Mouse (Mus musculus) lung, postnatal 10 days (tissue): Measurements from ENCODE around the gene Zcchc9.
"Not testable (repeated sequence)": the region's sequence is repeated elsewhere in the genome, so short reads cannot be mapped to it uniquely, and the experiment has no call there.

Experiments
- DNase-seq: peaks from one replicate; pipeline ENCODE4 v3.0.0; 2021

Gene Zcchc9

GRCm38 (mm10) chr13:91807155-91807839 lies at the start of gene Zcchc9:
Gene Zcchc9 (minus strand): TSS chr13:91807705.
- peak; percentile 90 for DNase-seq

GRCm38 (mm10) chr13:91854412-91854811 lies 46.9 kb upstream of the Zcchc9 start:
- no peak for DNase-seq

GRCm38 (mm10) chr13:91827876-91828275 lies 20.4 kb upstream of the Zcchc9 start:
- DNase-seq = no peak

GRCm38 (mm10) chr13:91826066-91826465 lies 18.6 kb upstream of the Zcchc9 start:
- no peak for DNase-seq

GRCm38 (mm10) chr13:91824845-91825550 lies 17.5 kb upstream of the Zcchc9 start:
- peak; percentile 67 for DNase-seq

GRCm38 (mm10) chr13:91823735-91824134 lies 16.2 kb upstream of the Zcchc9 start:
- no peak for DNase-seq

GRCm38 (mm10) chr13:91814670-91815069 lies 7.2 kb upstream of the Zcchc9 start:
- no peak for DNase-seq

GRCm38 (mm10) chr13:91809476-91809875 lies 2.0 kb upstream of the Zcchc9 start:
- no peak for DNase-seq

- no peak for DNase-seq
These were observed 520 bp upstream of the Zcchc9 start for GRCm38 (mm10) chr13:91807874-91808575.

GRCm38 (mm10) chr13:91801726-91802125 lies 5.8 kb downstream of the Zcchc9 start:
- no peak for DNase-seq

- no peak for DNase-seq
These were observed 10.1 kb downstream of the Zcchc9 start for GRCm38 (mm10) chr13:91797442-91797841.

GRCm38 (mm10) chr13:91796916-91797315 lies 10.6 kb downstream of the Zcchc9 start:
- DNase-seq = no peak

GRCm38 (mm10) chr13:91796003-91796402 lies 11.5 kb downstream of the Zcchc9 start:
- no peak for DNase-seq

- no peak for DNase-seq
These were observed 11.9 kb downstream of the Zcchc9 start for GRCm38 (mm10) chr13:91795593-91795992.

GRCm38 (mm10) chr13:91794926-91795436 lies 12.5 kb downstream of the Zcchc9 start:
- DNase-seq = no peak

- peak; percentile 6 for DNase-seq
These were observed 15.5 kb downstream of the Zcchc9 start for GRCm38 (mm10) chr13:91792035-91792434.

GRCm38 (mm10) chr13:91779892-91780291 lies 27.6 kb downstream of the Zcchc9 start:
- DNase-seq = peak; percentile 22

GRCm38 (mm10) chr13:91778092-91778491 lies 29.4 kb downstream of the Zcchc9 start:
- no peak for DNase-seq

GRCm38 (mm10) chr13:91768683-91769651 lies 38.5 kb downstream of the Zcchc9 start:
- DNase-seq = no peak

- DNase-seq = no peak
These were observed 41.9 kb downstream of the Zcchc9 start for GRCm38 (mm10) chr13:91765627-91766026.

GRCm38 (mm10) chr13:91763654-91764053 lies 43.9 kb downstream of the Zcchc9 start:
- not testable (repeated sequence) for DNase-seq
